Mouse (Mus musculus) 3134 (cell line): ENCODE results near the gene Rtkn2.
A peak's percentile ranks its signal among the peaks of the same experiment; 100 is the strongest.
"Not testable (repeated sequence)": the region's sequence is repeated elsewhere in the genome, so short reads cannot be mapped to it uniquely, and the experiment has no call there.

Experiments used
- DNase-seq: peaks from one replicate; pipeline ENCODE4 v3.0.0-alpha.2; 2011; ENCODE audit warnings: low spot score; ENCODE audit not compliant: insufficient read length; ENCODE audit errors: extremely low read depth

Rtkn2 gene

GRCm38 (mm10) chr10:68068426-68068825 is 89.1 kb downstream of the Rtkn2 start:
- no peak for DNase-seq

GRCm38 (mm10) chr10:68071041-68071440 is 91.7 kb downstream of the Rtkn2 start:
- no peak for DNase-seq

- no peak for DNase-seq
These were observed 93.3 kb downstream of the Rtkn2 start for GRCm38 (mm10) chr10:68072626-68073025.

- DNase-seq: no peak
These were observed 94.9 kb downstream of the Rtkn2 start for GRCm38 (mm10) chr10:68074291-68074690.

- DNase-seq: no peak
These were observed 95.8 kb downstream of the Rtkn2 start for GRCm38 (mm10) chr10:68075181-68075580.

- DNase-seq: no peak
These were observed 99.3 kb downstream of the Rtkn2 start for GRCm38 (mm10) chr10:68078708-68079107.

GRCm38 (mm10) chr10:68079910-68080670 is 100.7 kb downstream of the Rtkn2 start:
- DNase-seq: no peak

- no peak for DNase-seq
These were observed 102.3 kb downstream of the Rtkn2 start for GRCm38 (mm10) chr10:68081712-68082111.

GRCm38 (mm10) chr10:68085574-68085973 is 106.2 kb downstream of the Rtkn2 start:
- no peak for DNase-seq

GRCm38 (mm10) chr10:68086973-68087372 is 107.6 kb downstream of the Rtkn2 start:
- DNase-seq: no peak

GRCm38 (mm10) chr10:68087722-68088121 is 108.4 kb downstream of the Rtkn2 start:
- no peak for DNase-seq

GRCm38 (mm10) chr10:68089435-68090196 is 110.2 kb downstream of the Rtkn2 start:
- DNase-seq: no peak

GRCm38 (mm10) chr10:68090197-68090535 is 110.8 kb downstream of the Rtkn2 start:
- peak; percentile 53 for DNase-seq

- no peak for DNase-seq
These were observed 111.2 kb downstream of the Rtkn2 start for GRCm38 (mm10) chr10:68090544-68090943.

- DNase-seq: no peak
These were observed 111.6 kb downstream of the Rtkn2 start for GRCm38 (mm10) chr10:68091011-68091410.

GRCm38 (mm10) chr10:68091840-68092239 is 112.5 kb downstream of the Rtkn2 start:
- no peak for DNase-seq

GRCm38 (mm10) chr10:68093496-68093895 is 114.1 kb downstream of the Rtkn2 start:
- no peak for DNase-seq

GRCm38 (mm10) chr10:68095136-68095535 is 115.8 kb downstream of the Rtkn2 start:
- no peak for DNase-seq

GRCm38 (mm10) chr10:68096395-68096794 is 117.0 kb downstream of the Rtkn2 start:
- DNase-seq: no peak

- no peak for DNase-seq
These were observed 118.7 kb downstream of the Rtkn2 start for GRCm38 (mm10) chr10:68097821-68098675.

GRCm38 (mm10) chr10:68099801-68100200 is 120.4 kb downstream of the Rtkn2 start:
- not testable (repeated sequence) for DNase-seq
